Mouse (Mus musculus) hindbrain, embryonic 14.5 days (tissue): ENCODE data around the gene Mfrp. TPM values are rescaled to one million over a fixed set of nuclear protein-coding genes. Genes with fewer than 3 reads are reported as not detected.
A peak's percentile ranks its signal among the peaks of the same experiment; 100 is the strongest.
"Not testable (repeated sequence)": the region's sequence is repeated elsewhere in the genome, so short reads cannot be mapped to it uniquely, and the experiment has no call there.

Experiments used
- ATAC-seq: fragments of 200-750 bp; cut with Nextera tagmentation; 2 replicates; pipeline ENCODE4 v1.8.0; 2017; ENCODE audit warnings: moderate number of reproducible peaks, mild to moderate bottlenecking, moderate TSS enrichment, moderate library complexity; ENCODE audit not compliant: low FRiP score
- DNase-seq: peaks from one replicate; pipeline ENCODE4 v3.0.0-alpha.2; 2015; ENCODE audit warnings: low spot score
- H3K27ac ChIP-seq: fragments of 300-500 bp; sonication (generic); 2 replicates; pipeline ENCODE4 v1.5.1; 2014; ENCODE audit warnings: mild to moderate bottlenecking, moderate library complexity
- H3K27me3 ChIP-seq: fragments of 300-500 bp; sonication (generic); 2 replicates; pipeline ENCODE4 v1.6.1; 2014; ENCODE audit warnings: mild to moderate bottlenecking, low read length, mixed read lengths; ENCODE audit not compliant: control insufficient read depth, insufficient read depth
- H3K36me3 ChIP-seq: fragments of 300-500 bp; sonication (generic); replicated peaks from 2 replicates; pipeline ENCODE4 v1.6.1; 2014; ENCODE audit not compliant: control insufficient read depth, insufficient read depth
- H3K4me1 ChIP-seq: fragments of 300-500 bp; sonication (generic); replicated peaks from 2 replicates; pipeline ENCODE4 v1.6.1; 2014; ENCODE audit warnings: antibody characterized with exemption, low read length, mixed read lengths; ENCODE audit not compliant: control insufficient read depth, insufficient read depth
- H3K4me2 ChIP-seq: fragments of 300-500 bp; sonication (generic); replicated peaks from 2 replicates; pipeline ENCODE4 v1.6.1; 2014; ENCODE audit warnings: mild to moderate bottlenecking, moderate library complexity
- H3K4me3 ChIP-seq: fragments of 300-500 bp; sonication (generic); replicated peaks from 2 replicates; pipeline ENCODE4 v1.5.1; 2014; ENCODE audit warnings: mild to moderate bottlenecking, low read length
- H3K9ac ChIP-seq: fragments of 300-500 bp; sonication (generic); 2 replicates; pipeline ENCODE4 v1.6.1; 2014
- H3K9me3 ChIP-seq: fragments of 300-500 bp; sonication (generic); 2 replicates; pipeline ENCODE4 v1.6.1; 2016; ENCODE audit warnings: low read length; ENCODE audit not compliant: control insufficient read depth
- WGBS: fragments of 180-500 bp; shearing (Covaris S2); extraction: QIAGEN DNeasy Blood & Tissue Kit; methylation state at CpG from one replicate; pipeline ENCODE4 v1.1.7; 2014; 5-methylcytosine and 5-hydroxymethylcytosine counted together
- polyA plus RNA-seq: library from polyadenylated mRNA; unstranded; fragments of >200 nt; fragmentation: Nextera tagmentation; extraction: Ambion mirVana; gene quantifications from 2 replicates; pipeline ENCODE4 v1.2.1, GENCODE M21; 2014

Mfrp gene
- polyA plus RNA-seq, 1 experiment from 2014 or later, result 0.41 TPM

DNA sequence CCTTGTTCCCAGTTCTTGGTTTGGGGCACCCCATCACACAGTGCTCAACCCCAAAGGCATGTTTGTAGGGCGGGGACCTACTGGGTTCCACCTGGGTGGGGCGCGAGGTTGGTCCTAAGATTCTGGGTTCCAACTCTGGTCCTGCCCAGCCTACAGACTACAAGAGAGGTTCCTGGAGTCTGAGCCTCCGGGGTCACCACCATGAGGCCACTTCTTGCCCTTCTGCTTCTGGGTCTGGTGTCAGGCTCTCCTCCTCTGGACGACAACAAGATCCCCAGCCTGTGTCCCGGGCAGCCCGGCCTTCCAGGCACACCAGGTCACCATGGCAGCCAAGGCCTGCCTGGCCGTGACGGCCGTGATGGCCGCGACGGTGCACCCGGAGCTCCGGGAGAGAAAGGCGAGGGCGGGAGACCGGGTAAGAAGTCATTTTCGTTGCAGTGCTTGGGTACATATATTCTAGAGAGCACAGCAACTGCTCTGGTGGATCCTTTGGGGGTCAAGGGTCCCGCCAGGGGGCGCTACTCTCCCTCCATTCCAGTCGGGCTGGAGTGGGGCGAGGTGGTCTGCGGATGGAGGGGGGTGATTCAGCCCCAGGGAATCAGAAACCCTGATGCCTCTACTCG lies 6.1 kb downstream of the Mfrp start:
- H3K4me3 ChIP-seq, result no peak overlapping the region
- ATAC-seq, result 0 out of 2 replicates have a peak, but pooled peaks have one; percentile 12

DNA sequence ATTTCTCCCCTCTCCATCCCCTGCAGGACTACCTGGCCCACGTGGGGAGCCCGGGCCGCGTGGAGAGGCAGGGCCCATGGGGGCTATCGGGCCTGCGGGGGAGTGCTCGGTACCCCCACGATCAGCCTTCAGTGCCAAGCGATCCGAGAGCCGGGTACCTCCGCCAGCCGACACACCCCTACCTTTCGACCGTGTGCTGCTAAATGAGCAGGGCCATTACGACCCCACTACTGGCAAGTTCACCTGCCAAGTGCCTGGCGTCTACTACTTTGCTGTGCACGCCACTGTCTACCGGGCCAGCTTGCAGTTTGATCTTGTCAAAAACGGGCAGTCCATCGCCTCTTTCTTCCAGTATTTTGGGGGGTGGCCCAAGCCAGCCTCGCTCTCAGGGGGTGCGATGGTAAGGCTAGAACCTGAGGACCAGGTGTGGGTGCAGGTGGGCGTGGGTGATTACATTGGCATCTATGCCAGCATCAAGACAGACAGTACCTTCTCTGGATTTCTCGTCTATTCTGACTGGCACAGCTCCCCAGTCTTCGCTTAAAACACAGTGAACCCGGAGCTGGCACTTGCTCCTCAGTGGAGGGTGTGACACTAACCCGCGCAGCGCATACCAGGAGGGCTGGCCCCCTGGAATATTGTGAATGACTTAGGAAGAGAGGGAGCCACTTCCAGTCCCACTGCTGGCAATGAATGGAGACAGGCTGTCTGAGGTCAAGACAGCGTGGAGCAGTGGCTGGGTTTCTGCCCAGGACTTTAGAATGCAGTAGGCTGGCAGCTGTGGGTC lies 6.9 kb downstream of the Mfrp start:
- 80% methylated on average over 31 of the region's 31 CpGs for WGBS
- no peaks in the 10 kb centered on the region for H3K36me3 ChIP-seq
- H3K4me2 ChIP-seq, result peak overlapping the region; percentile 27
- peak overlapping the region; percentile 42; the same call in 1 of the 2 replicates for H3K9ac ChIP-seq
- no peaks in the 10 kb centered on the region for H3K27me3 ChIP-seq
- H3K4me3 ChIP-seq, result no peak overlapping the region
- H3K4me1 ChIP-seq, result peaks cover 22% of the 10 kb centered on the region
- no peaks in the 10 kb centered on the region for H3K9me3 ChIP-seq
- H3K27ac ChIP-seq, result no peak overlapping the region
- ATAC-seq, result no peak
- DNase-seq, result no peak

More for the DNA sequence above, 6.1 kb downstream of the Mfrp start:
- Histone ChIP-seq H3K27ac (peak overlapping the region; percentile 34), H3K4me1 (peaks cover 22% of the 10 kb centered on the region), H3K9ac (peak overlapping the region; percentile 42; the same call in 1 of the 2 replicates), H3K4me2 (peak overlapping the region; percentile 27), H3K36me3 (no peaks in the 10 kb centered on the region), H3K9me3 (no peaks in the 10 kb centered on the region), H3K27me3 (no peaks in the 10 kb centered on the region)
- 33% methylated on average over 25 of the region's 25 CpGs for WGBS
- DNase-seq, result no peak

DNA sequence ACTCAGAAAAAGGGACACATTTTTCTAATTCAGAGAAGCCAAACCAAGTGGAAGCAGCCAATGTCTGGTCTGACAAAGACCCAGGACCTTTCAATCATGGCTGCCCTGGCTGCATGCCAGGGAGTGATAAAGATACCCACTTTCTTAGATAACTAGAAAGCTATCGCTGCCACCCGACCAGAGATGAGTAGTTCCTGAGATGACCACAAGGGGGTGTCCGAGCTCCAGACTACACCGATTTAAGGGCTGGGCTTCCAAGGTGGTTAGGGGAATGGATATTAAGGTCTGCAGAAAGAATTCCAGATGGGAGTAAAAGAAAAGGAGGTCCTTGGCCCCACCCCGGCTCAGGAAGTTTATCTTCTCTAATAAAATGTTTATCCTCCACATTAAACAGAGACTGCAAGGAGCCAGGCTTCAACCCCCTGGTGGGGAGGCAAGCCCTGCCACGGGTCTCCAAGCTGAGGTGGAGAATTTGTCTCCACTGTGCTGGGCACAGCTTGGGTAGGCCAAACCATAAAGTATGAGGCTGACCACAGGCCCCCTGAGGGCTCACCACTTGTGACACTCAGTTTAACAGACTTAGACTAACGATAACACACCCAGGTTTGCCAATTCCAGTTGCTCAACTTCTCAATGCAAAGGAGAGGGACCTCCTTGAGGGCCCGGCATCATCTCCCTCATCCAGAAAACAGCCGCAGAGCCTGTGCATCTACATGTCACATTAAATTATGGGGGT lies 8.0 kb downstream of the Mfrp start:
- 35% methylated on average over 9 of the region's 9 CpGs for WGBS
- H3K27me3 ChIP-seq, result no peaks in the 10 kb centered on the region
- no peak overlapping the region for H3K27ac ChIP-seq
- no peak overlapping the region for H3K9ac ChIP-seq
- peak; percentile 88 for DNase-seq
- peaks cover 22% of the 10 kb centered on the region for H3K4me1 ChIP-seq
- H3K9me3 ChIP-seq, result no peaks in the 10 kb centered on the region
- peak overlapping the region; percentile 19; the same call in 1 of the 2 replicates for H3K4me2 ChIP-seq
- ATAC-seq, result no peak
- no peak overlapping the region for H3K4me3 ChIP-seq
- no peaks in the 10 kb centered on the region for H3K36me3 ChIP-seq

DNA sequence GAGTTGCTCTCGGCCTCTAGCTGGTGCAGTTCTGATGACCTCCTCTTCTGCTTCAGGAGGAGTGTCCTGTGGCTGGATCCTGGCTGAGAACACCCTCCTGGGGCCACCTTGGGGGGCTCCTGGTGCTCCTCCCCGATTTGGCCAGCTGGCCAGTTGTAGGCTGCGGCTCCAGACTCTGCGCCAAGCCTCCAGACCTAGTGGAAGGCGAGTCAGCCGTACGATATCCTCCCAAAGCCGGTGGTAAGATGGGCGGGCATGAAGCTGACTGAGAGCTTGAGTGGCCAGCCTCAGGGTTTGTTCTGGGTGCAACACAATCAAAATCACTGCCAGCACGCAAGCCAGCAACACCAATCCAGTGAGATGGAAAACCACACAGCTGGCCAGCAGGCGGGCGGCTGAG lies 10.4 kb downstream of the Mfrp start:
- H3K4me3 ChIP-seq, H3K9me3 ChIP-seq, DNase-seq, H3K9ac ChIP-seq, ATAC-seq, H3K27me3 ChIP-seq, H3K36me3 ChIP-seq, H3K27ac ChIP-seq: not testable (repeated sequence)
- Histone ChIP-seq H3K4me1 (peaks cover 22% of the 10 kb centered on the region), H3K4me2 (peak overlapping the region; percentile 56; the same call in 1 of the 2 replicates)
- 81% methylated on average over 10 of the region's 12 CpGs for WGBS

DNA sequence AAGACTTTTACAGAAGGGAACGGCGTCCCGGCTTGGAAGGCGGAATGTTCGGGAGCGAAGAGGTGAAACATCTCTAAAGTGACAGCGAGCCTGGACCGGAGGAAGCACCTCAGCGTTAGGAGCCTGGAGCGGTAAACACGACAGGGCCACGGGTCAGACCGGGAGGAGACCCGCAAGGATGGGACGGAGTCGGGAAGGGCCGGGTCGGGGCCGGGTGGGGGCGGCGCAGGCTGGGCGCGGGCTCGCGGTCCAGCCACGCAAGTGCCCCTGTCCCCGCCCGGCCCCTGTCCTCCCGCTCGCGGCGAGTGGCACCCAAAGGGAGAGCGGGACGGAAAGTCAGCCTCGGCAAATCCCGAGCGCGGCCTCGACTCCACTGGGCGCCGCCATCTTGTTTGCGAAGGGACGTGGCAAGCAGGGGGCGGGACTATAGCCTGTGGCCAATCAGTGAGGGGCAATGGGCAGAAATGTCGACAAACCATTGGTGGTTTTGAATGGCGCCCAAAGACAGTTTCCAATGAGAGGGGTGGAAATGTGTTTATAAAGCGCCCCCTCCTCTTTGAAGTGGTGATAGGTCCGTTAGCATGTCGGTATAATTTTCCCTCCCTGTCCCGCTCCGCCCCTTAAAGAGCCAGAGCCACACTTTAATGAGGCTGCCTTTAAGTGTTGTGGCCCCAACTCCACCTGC lies 11.7 kb downstream of the Mfrp start, which contains the start of the genes Gm49380 and Rnf26:
TSS of gene Gm49380 (minus strand) at position 396 of the 685 bp plus-strand sequence.
TSS of gene Rnf26 (minus strand) at position 413 of the 685 bp plus-strand sequence.
- Histone ChIP-seq H3K4me3 (peak within 1 kb of the TSS; percentile 76), H3K4me2 (peak within 1 kb of the TSS; percentile 56), H3K9me3 (no peaks in the 10 kb centered on the region), H3K27ac (peak within 1 kb of the TSS; percentile 32; the same call in 1 of the 2 replicates), H3K27me3 (no peaks in the 10 kb centered on the region), H3K4me1 (peaks cover 10% of the 10 kb centered on the region), H3K36me3 (no peaks in the 10 kb centered on the region), H3K9ac (peak within 1 kb of the TSS; percentile 76)
- WGBS, result under 1% methylated on average over 51 of the region's 51 CpGs
- ATAC-seq, result peak; percentile 95
- peak; percentile 92 for DNase-seq

DNA sequence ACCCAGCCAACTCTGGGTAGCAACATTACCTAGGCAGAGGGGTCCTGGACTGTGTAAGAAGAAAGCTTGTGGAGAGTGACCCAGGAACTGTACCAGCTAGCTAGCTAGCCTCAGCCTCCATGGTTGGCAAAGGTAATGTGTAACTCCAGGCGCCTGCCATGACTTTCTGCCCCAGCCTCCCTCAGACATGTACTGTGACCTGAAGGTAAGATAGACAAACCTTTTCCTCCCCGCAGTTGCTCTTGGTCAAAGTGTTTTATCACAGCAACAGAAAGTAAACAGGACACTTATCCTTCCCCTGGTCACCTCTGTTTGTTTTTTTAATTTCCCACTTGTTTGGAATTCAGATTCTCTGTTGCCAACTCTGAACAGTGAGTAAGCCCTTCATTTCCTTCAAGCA lies 12.9 kb downstream of the Mfrp start:
- Histone ChIP-seq H3K4me2 (no peak overlapping the region), H3K27me3 (no peaks in the 10 kb centered on the region), H3K4me1 (no peaks in the 10 kb centered on the region; the same call in 1 of the 2 replicates), H3K36me3 (no peaks in the 10 kb centered on the region), H3K4me3 (no peak overlapping the region), H3K9ac (no peak overlapping the region), H3K9me3 (no peaks in the 10 kb centered on the region), H3K27ac (no peak overlapping the region)
- 93% methylated on average over 2 of the region's 2 CpGs for WGBS
- ATAC-seq, result no peak
- DNase-seq, result no peak

DNA sequence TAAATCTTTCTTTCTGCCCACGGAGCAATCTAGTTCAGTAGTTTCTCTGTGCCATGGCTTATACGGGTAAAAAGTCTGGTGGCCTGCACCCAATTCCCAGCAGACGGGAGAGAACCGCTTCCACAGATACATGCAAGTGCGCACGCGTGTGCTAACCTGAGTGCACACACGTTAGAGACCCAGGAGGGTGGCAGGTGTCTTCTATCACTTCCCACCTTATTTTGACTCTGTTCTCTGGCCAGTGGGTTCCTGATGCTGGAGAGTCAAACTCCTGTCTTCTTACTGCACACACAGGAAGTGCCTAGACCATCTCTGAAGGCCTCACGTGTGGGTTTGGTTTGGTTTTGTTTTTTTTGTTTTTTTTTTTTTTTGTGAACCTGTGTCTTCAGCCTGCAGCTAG lies 14.1 kb downstream of the Mfrp start:
- Histone ChIP-seq H3K27ac (no peak overlapping the region), H3K4me2 (no peak overlapping the region), H3K36me3 (no peaks in the 10 kb centered on the region), H3K4me1 (no peaks in the 10 kb centered on the region), H3K9me3 (no peaks in the 10 kb centered on the region), H3K27me3 (no peaks in the 10 kb centered on the region), H3K4me3 (no peak overlapping the region), H3K9ac (no peak overlapping the region)
- no peak for ATAC-seq
- DNase-seq, result no peak
- WGBS, result 94% methylated on average over 9 of the region's 9 CpGs

DNA sequence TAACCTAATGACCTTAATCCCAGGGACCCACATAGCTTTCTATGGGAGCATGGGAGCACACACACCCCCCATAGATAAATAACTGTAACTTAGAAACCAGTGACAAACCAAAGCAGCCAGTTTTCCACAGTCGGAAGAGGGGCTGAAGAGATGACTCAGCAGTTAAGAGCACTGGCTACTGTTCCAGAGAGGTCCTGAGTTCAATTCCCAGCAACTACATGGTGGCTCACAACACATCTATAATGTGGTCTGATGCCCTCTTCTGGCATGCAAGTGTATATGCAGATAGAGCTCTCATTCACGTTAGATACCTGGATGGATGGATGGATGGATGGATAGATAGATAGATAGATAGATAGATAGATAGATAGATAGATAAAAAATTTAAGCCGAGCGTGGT lies 14.7 kb downstream of the Mfrp start:
- no peaks in the 10 kb centered on the region for H3K4me1 ChIP-seq
- no peak overlapping the region for H3K4me2 ChIP-seq
- DNase-seq (no peak), ATAC-seq (no peak)
- H3K27ac ChIP-seq, result no peak overlapping the region
- H3K36me3 ChIP-seq, result no peaks in the 10 kb centered on the region
- no peak overlapping the region for H3K9ac ChIP-seq
- H3K4me3 ChIP-seq, result no peak overlapping the region
- WGBS, result 92% methylated on average over 4 of the region's 4 CpGs
- H3K27me3 ChIP-seq, result no peaks in the 10 kb centered on the region
- H3K9me3 ChIP-seq, result no peaks in the 10 kb centered on the region
